In genomic region chr11:6560655-6561360, GRCm38 (mm10) we compare ENCODE assay signal across 8 mouse cellular contexts. TPM values are rescaled to one million over a fixed set of nuclear protein-coding genes. Genes with fewer than 3 reads are reported as not detected.
DNase-seq lines count a peak whose midpoint lies in the region; ATAC-seq and TF ChIP-seq lines count a peak whose summit lies in the region.

No protein-coding gene starts in this region.

- peak; percentile 56; the same call in 1 of the 2 replicates for TF ChIP-seq POLR2A in thymus, adult 2 months (IDR thresholded peaks at IDR 0.05; ENCODE audit: control insufficient read depth, extremely low read depth, insufficient read depth, low read length, poor library complexity)

- ATAC-seq in embryonic facial prominence, embryonic 15.5 days (ENCODE audit: insufficient number of reproducible peaks, low FRiP score, low TSS enrichment, low read depth) = no peak
- peak; percentile 60 for ATAC-seq in lung, postnatal 0 days

- no peak for TF ChIP-seq CTCF in layer of hippocampus, adult 2 months (conservative IDR thresholded peaks at IDR 0.05)
- TF ChIP-seq CTCF in lung, postnatal 0 days (IDR thresholded peaks at IDR 0.05) = no peak
- TF ChIP-seq CTCF in thymus, adult 2 months (IDR thresholded peaks at IDR 0.05; ENCODE audit: borderline replicate concordance, control insufficient read depth, extremely low read depth, insufficient read depth, low read length, poor library complexity) = no peak

- H3K4me1 ChIP-seq in embryonic facial prominence, embryonic 15.5 days = peaks cover 13% of the 10 kb centered on the region
- no peaks in the 10 kb centered on the region for H3K4me1 ChIP-seq in lung, postnatal 0 days (ENCODE audit: insufficient read depth, low read depth, low read length)
- peaks cover 37% of the 10 kb centered on the region for H3K4me1 ChIP-seq in thymus, adult 2 months (replicated peaks; ENCODE audit: control insufficient read depth, insufficient read depth, low read length)

- TF ChIP-seq EP300 in lung, postnatal 0 days (IDR thresholded peaks at IDR 0.05) = no peak

- no peak overlapping the region for H3K9ac ChIP-seq in embryonic facial prominence, embryonic 15.5 days
- H3K9ac ChIP-seq in lung, postnatal 0 days (replicated peaks; ENCODE audit: low read depth) = no peak overlapping the region

- H3K4me3 ChIP-seq in layer of hippocampus, adult 2 months = no peak overlapping the region
- no peak overlapping the region for H3K4me3 ChIP-seq in embryonic facial prominence, embryonic 15.5 days (replicated peaks)
- no peak overlapping the region for H3K4me3 ChIP-seq in lung, postnatal 0 days (ENCODE audit: low read depth, low read length)
- peak overlapping the region; percentile 89 for H3K4me3 ChIP-seq in thymus, adult 2 months (ENCODE audit: control insufficient read depth, insufficient read depth, low read length)

- H3K27me3 ChIP-seq in embryonic facial prominence, embryonic 15.5 days = no peaks in the 10 kb centered on the region
- H3K27me3 ChIP-seq in lung, postnatal 0 days (replicated peaks; ENCODE audit: insufficient read depth, low read length) = no peaks in the 10 kb centered on the region
- no peaks in the 10 kb centered on the region for H3K27me3 ChIP-seq in thymus, adult 2 months (ENCODE audit: control insufficient read depth, insufficient read depth, low read length)

- no peak for DNase-seq in layer of hippocampus, adult 2 months (ENCODE audit: low spot score in 2 of 2)
- no peak for DNase-seq in layer of hippocampus, adult 9-11 months
- peak; percentile 64 for DNase-seq in lung, postnatal 0 days (ENCODE audit: low spot score)
- DNase-seq in thymus, adult 2 months = peak; percentile 70
- no peak for DNase-seq in layer of hippocampus, postnatal 36 days
- DNase-seq in left cerebral cortex, postnatal 36 days (ENCODE audit: low spot score in 2 of 2) = no peak
- DNase-seq in adrenal gland, adult 8-10 months = no peak

- WGBS in embryonic facial prominence, embryonic 15.5 days = 68% methylated on average over 13 of the region's 13 CpGs
- 71% methylated on average over 13 of the region's 13 CpGs for WGBS in lung, postnatal 0 days
- 3% methylated on average over 13 of the region's 13 CpGs for WGBS in thymus, adult 2 months

- H3K4me2 ChIP-seq in embryonic facial prominence, embryonic 15.5 days (replicated peaks) = no peak overlapping the region
- peak overlapping the region; percentile 17; the same call in 1 of the 2 replicates for H3K4me2 ChIP-seq in lung, postnatal 0 days (replicated peaks; ENCODE audit: low read depth, low read length)

- intact Hi-C loops in left cerebral cortex, postnatal 36 days (cut with DNase I) = no loop called here

- H3K9me3 ChIP-seq in embryonic facial prominence, embryonic 15.5 days (replicated peaks) = no peaks in the 10 kb centered on the region
- no peaks in the 10 kb centered on the region for H3K9me3 ChIP-seq in lung, postnatal 0 days (ENCODE audit: low read length)

- peak overlapping the region; percentile 51 for H3K27ac ChIP-seq in layer of hippocampus, adult 2 months
- 0 out of 2 replicates have a peak overlapping the region, but pooled peaks have one; percentile 34 for H3K27ac ChIP-seq in embryonic facial prominence, embryonic 15.5 days (replicated peaks)
- peak overlapping the region; percentile 66 for H3K27ac ChIP-seq in lung, postnatal 0 days (ENCODE audit: low read length)
- H3K27ac ChIP-seq in thymus, adult 2 months (ENCODE audit: control insufficient read depth, insufficient read depth, low read length) = peak overlapping the region; percentile 99

- H3K36me3 ChIP-seq in embryonic facial prominence, embryonic 15.5 days = peaks cover 13% of the 10 kb centered on the region; the same call in 1 of the 2 replicates
- H3K36me3 ChIP-seq in lung, postnatal 0 days (ENCODE audit: insufficient read depth, low read length) = no peaks in the 10 kb centered on the region; the same call in 1 of the 2 replicates
- H3K36me3 ChIP-seq in thymus, adult 2 months (ENCODE audit: control insufficient read depth, insufficient read depth, low read length) = peaks cover 11% of the 10 kb centered on the region

RNA-seq across cellular contexts. Expression of gene Ccm2, which starts 14.1 kb away (rescaled TPM):
- total RNA-seq in layer of hippocampus, adult 2 months (2021) = 10 to 100 TPM; 50.2 to 55.8 TPM
- 88.9 and 93.0 TPM in 2 replicates for polyA plus RNA-seq in embryonic facial prominence, embryonic 15.5 days (2015; fragmentation: Nextera tagmentation; extraction: Ambion mirVana)
- polyA plus RNA-seq in lung, postnatal 0 days (2015; fragmentation: Nextera tagmentation; extraction: Ambion mirVana) = 58.7 and 62.4 TPM in 2 replicates
- 450 and 470 TPM in 2 replicates for polyA plus RNA-seq in thymus, adult 2 months (2012; rRNA removed)
- total RNA-seq in layer of hippocampus, postnatal 36 days (2021) = 10 to 100 TPM; 52.1 to 53.4 TPM
- 10 to 100 TPM; 56.1 to 64.1 TPM for total RNA-seq in left cerebral cortex, postnatal 36 days (2021)
- 10 to 100 TPM; 35.8 to 40.8 (median 40.5) TPM for total RNA-seq in adrenal gland, adult 8-10 months (2022)

RNA-seq across cellular contexts. Expression of gene Myo1g, which starts 40.0 kb away (rescaled TPM):
- under 1 TPM; 0.59 to 0.91 TPM for total RNA-seq in layer of hippocampus, adult 2 months (2021)
- polyA plus RNA-seq in embryonic facial prominence, embryonic 15.5 days (2015; fragmentation: Nextera tagmentation; extraction: Ambion mirVana) = 3.2 and 3.6 TPM in 2 replicates
- 5.7 and 6.2 TPM in 2 replicates for polyA plus RNA-seq in lung, postnatal 0 days (2015; fragmentation: Nextera tagmentation; extraction: Ambion mirVana)
- polyA plus RNA-seq in thymus, adult 2 months (2012; rRNA removed) = 202 and 216 TPM in 2 replicates
- total RNA-seq in layer of hippocampus, postnatal 36 days (2021) = 1 to 10 TPM in 1 of 2 experiments, under 1 TPM in 1; 0.45 to 1.1 TPM
- 1 to 10 TPM in 1 of 2 experiments, under 1 TPM in 1; 0.57 to 1.3 TPM for total RNA-seq in left cerebral cortex, postnatal 36 days (2021)
- total RNA-seq in adrenal gland, adult 8-10 months (2022) = 1 to 10 TPM; 2.1 to 4.8 (median 3.4) TPM

RNA-seq across cellular contexts. Expression of gene Nacad, which starts 45.0 kb away (rescaled TPM):
- 10 to 100 TPM; 36.9 to 37.1 TPM for total RNA-seq in layer of hippocampus, adult 2 months (2021)
- polyA plus RNA-seq in embryonic facial prominence, embryonic 15.5 days (2015; fragmentation: Nextera tagmentation; extraction: Ambion mirVana) = 2.2 and 3.5 TPM in 2 replicates
- 1.8 and 3.2 TPM in 2 replicates for polyA plus RNA-seq in lung, postnatal 0 days (2015; fragmentation: Nextera tagmentation; extraction: Ambion mirVana)
- polyA plus RNA-seq in thymus, adult 2 months (2012; rRNA removed) = 0.33 and 0.36 TPM in 2 replicates
- total RNA-seq in layer of hippocampus, postnatal 36 days (2021) = 10 to 100 TPM; 39.0 to 48.5 TPM
- 10 to 100 TPM; 41.3 to 51.0 TPM for total RNA-seq in left cerebral cortex, postnatal 36 days (2021)
- 1 to 10 TPM; 1.2 to 2.8 (median 1.8) TPM for total RNA-seq in adrenal gland, adult 8-10 months (2022)

Comparison
In these comparisons a context has a peak if more than half of its experiments do, and no peak if none do; other contexts are left out.
1. DNase-seq: peak in lung, postnatal 0 days (single experiment) and thymus, adult 2 months (single experiment); none in layer of hippocampus, adult 2 months (0 of 2), layer of hippocampus, adult 9-11 months (single experiment), layer of hippocampus, postnatal 36 days (0 of 2), left cerebral cortex, postnatal 36 days (0 of 2) and adrenal gland, adult 8-10 months (single experiment).
2. H3K27ac ChIP-seq: peak in every context shown above with its lines; median percentile 99 in thymus, adult 2 months; 66 in lung, postnatal 0 days; 51 in layer of hippocampus, adult 2 months; 34 in embryonic facial prominence, embryonic 15.5 days.
3. RNA of gene Nacad, which starts 45.0 kb away (total RNA-seq): 41.3 to 51.0 TPM in left cerebral cortex, postnatal 36 days, 39.0 to 48.5 TPM in layer of hippocampus, postnatal 36 days and 36.9 to 37.1 TPM in layer of hippocampus, adult 2 months; 1.2 to 2.8 TPM in adrenal gland, adult 8-10 months; every median in the first group is over 4 times any median in the second.